Mouse (Mus musculus) heart, adult 8-10 months (tissue): ENCODE results near the gene Sgk2. TPM values are rescaled to one million over a fixed set of nuclear protein-coding genes. Genes with fewer than 3 reads are reported as not detected.

ENCODE experiments used
- DNase-seq: peaks from one replicate; pipeline ENCODE4 v3.0.0; 2022; ENCODE audit warnings: low spot score
- total RNA-seq, 4 experiments: library from RNA; stranded (reverse); gene quantifications; 2 replicates each; pipeline ENCODE4 v1.2.4; 2022

The Sgk2 gene
- total RNA-seq, 4 experiments from 2014 or later: not detected

GRCm38 (mm10) chr2:162991394-162992083 lies 4.4 kb downstream of the Sgk2 start:
- no peak for DNase-seq

- DNase-seq: no peak
Observed at GRCm38 (mm10) chr2:162992084-162992437, 4.9 kb downstream of the Sgk2 start.

- DNase-seq: no peak
Observed at GRCm38 (mm10) chr2:162993881-162994616, 6.9 kb downstream of the Sgk2 start.

- peak; percentile 48 for DNase-seq
Observed at GRCm38 (mm10) chr2:162998528-162999230, 11.5 kb downstream of the Sgk2 start.

GRCm38 (mm10) chr2:162999744-163000143 lies 12.6 kb downstream of the Sgk2 start:
- no peak for DNase-seq

- no peak for DNase-seq
Observed at GRCm38 (mm10) chr2:163001071-163001470, 13.9 kb downstream of the Sgk2 start.

GRCm38 (mm10) chr2:163007299-163007698 lies 20.2 kb downstream of the Sgk2 start:
- DNase-seq: no peak

- DNase-seq: peak; percentile 91
Observed at GRCm38 (mm10) chr2:163016916-163017743, 30.0 kb downstream of the Sgk2 start, which contains the start of gene Ift52. TSS of gene Ift52 (plus strand) at chr2:163017354.

- no peak for DNase-seq
Observed at GRCm38 (mm10) chr2:163031289-163031688, 44.2 kb downstream of the Sgk2 start.

GRCm38 (mm10) chr2:163031757-163032156 lies 44.6 kb downstream of the Sgk2 start:
- no peak for DNase-seq

- no peak for DNase-seq
Observed at GRCm38 (mm10) chr2:163032622-163033021, 45.5 kb downstream of the Sgk2 start.

GRCm38 (mm10) chr2:163039940-163040339 lies 52.8 kb downstream of the Sgk2 start:
- no peak for DNase-seq

- DNase-seq: peak; percentile 53
Observed at GRCm38 (mm10) chr2:163048125-163048524, 61.0 kb downstream of the Sgk2 start.

- DNase-seq: no peak
Observed at GRCm38 (mm10) chr2:163049116-163049515, 62.0 kb downstream of the Sgk2 start.

- no peak for DNase-seq
Observed at GRCm38 (mm10) chr2:163051691-163052090, 64.6 kb downstream of the Sgk2 start.

GRCm38 (mm10) chr2:163052101-163052500 lies 65.0 kb downstream of the Sgk2 start:
- no peak for DNase-seq

- no peak for DNase-seq
Observed at GRCm38 (mm10) chr2:163052826-163053225, 65.7 kb downstream of the Sgk2 start.

- DNase-seq: peak; percentile 87
Observed at GRCm38 (mm10) chr2:163054335-163054840, 67.3 kb downstream of the Sgk2 start, which contains the start of gene Mybl2. TSS of gene Mybl2 (plus strand) at chr2:163054687.

GRCm38 (mm10) chr2:163054891-163055494 lies 67.9 kb downstream of the Sgk2 start:
- no peak for DNase-seq

- DNase-seq: no peak
Observed at GRCm38 (mm10) chr2:163055715-163056114, 68.6 kb downstream of the Sgk2 start.

- DNase-seq: no peak
Observed at GRCm38 (mm10) chr2:163056584-163056983, 69.5 kb downstream of the Sgk2 start.
